Mouse (Mus musculus): ENCODE data around the gene Kcnh1.

Gene Kcnh1

GRCm38 (mm10) chr1:192537169-192537568 is 346.6 kb downstream of the Kcnh1 start:
- no peak for DNase-seq

GRCm38 (mm10) chr1:192542093-192542492 is 351.5 kb downstream of the Kcnh1 start:
- no peak for DNase-seq

GRCm38 (mm10) chr1:192543686-192544085 is 353.1 kb downstream of the Kcnh1 start:
- DNase-seq, result no peak

GRCm38 (mm10) chr1:192544091-192544490 is 353.5 kb downstream of the Kcnh1 start:
- no peak for DNase-seq

- DNase-seq, result no peak
These were observed 354.3 kb downstream of the Kcnh1 start for GRCm38 (mm10) chr1:192544901-192545300.

GRCm38 (mm10) chr1:192546843-192547242 is 356.3 kb downstream of the Kcnh1 start:
- no peak for DNase-seq

GRCm38 (mm10) chr1:192550561-192550960 is 360.0 kb downstream of the Kcnh1 start:
- no peak for DNase-seq

GRCm38 (mm10) chr1:192555516-192555915 is 364.9 kb downstream of the Kcnh1 start:
- DNase-seq, result no peak

GRCm38 (mm10) chr1:192557978-192558594 is 367.5 kb downstream of the Kcnh1 start:
- DNase-seq, result no peak

GRCm38 (mm10) chr1:192559341-192559740 is 368.8 kb downstream of the Kcnh1 start:
- no peak for DNase-seq

Measured in thymus, postnatal 14 days (tissue).